Mouse (Mus musculus): ENCODE data around the gene Phb2. TPM values are rescaled to one million over a fixed set of nuclear protein-coding genes. Genes with fewer than 3 reads are reported as not detected.
"Not testable (repeated sequence)": the region's sequence is repeated elsewhere in the genome, so short reads cannot be mapped to it uniquely, and the experiment has no call there.

Phb2 gene
- total and polyA plus RNA-seq, 2 experiments from 2014 or later, result 200 to 271 TPM

DNA sequence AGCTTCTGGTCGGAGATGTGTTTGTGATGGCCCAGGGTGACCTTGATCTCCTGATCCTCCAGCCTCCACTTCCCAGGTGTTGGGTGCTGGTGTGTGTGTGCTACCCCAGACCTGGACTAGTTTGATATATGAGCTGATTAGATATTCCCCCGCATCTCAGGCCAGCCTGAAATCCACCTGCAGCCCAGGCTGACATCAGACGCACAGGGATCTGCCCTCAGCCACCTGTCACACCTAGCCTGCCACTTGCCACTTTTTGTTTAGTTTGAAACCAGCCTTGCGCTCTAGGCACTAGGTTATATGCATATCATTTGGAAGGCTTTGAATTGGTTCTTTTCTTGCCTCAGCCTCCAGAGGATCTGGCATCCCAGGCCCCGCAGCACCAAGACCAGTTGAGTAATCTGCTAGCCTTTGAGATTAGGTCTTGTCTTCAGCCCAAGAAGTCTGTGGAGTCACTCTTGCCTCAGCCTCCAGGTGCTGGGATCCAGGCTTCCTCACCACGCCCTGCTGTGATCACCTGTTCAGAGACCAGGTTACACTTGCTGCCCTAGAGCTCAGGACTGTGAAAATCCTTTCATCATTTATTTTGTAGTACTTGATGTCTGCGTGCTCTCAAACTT lies 41.7 kb upstream of the Phb2 start:
- Histone ChIP-seq H3K27me3 (ENCODE audit: insufficient read depth, low read length) (no peaks in the 10 kb centered on the region), H3K36me3 (ENCODE audit: insufficient read depth) (no peaks in the 10 kb centered on the region; the same call in 1 of the 2 replicates), H3K4me1 (ENCODE audit: insufficient read depth) (no peaks in the 10 kb centered on the region), H3K9me3 (ENCODE audit: low read length) (no peaks in the 10 kb centered on the region), H3K27ac (ENCODE audit: low read depth, low read length) (no peak overlapping the region), H3K4me3 (ENCODE audit: low read depth, low read length) (no peak overlapping the region), H3K9ac (no peak overlapping the region), H3K4me2 (ENCODE audit: low read depth) (no peak overlapping the region)
- DNase-seq (no peak), ATAC-seq (no peak)
- no peak for TF ChIP-seq CTCF (IDR thresholded peaks at IDR 0.05; ENCODE audit: low read depth)
- WGBS, result 91% methylated on average over 7 of the region's 7 CpGs

DNA sequence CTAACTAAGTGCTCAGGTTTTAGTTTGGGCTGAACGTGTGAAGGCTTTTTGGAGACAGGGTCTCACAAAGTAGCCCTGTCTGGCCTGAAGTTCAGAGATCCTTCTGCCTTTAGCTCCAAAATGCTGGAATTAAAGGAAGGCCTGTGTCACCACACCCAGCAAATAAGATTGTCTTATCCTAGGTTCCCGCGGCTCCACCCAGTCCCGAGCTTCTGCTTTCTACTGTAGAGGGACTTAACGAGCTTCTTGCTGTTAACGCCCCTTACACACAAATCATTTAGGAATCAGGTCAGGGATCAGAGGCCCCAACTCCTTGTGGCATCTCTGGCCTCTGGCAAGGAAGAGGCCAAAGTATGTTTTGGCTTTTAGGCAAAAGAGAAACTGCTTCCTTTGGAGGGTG lies 40.0 kb upstream of the Phb2 start:
- H3K9ac ChIP-seq, result no peak overlapping the region
- H3K9me3 ChIP-seq (ENCODE audit: low read length), result no peaks in the 10 kb centered on the region
- TF ChIP-seq CTCF (IDR thresholded peaks at IDR 0.05; ENCODE audit: low read depth), result no peak
- no peak overlapping the region for H3K4me3 ChIP-seq (ENCODE audit: low read depth, low read length)
- H3K27ac ChIP-seq (ENCODE audit: low read depth, low read length), result no peak overlapping the region
- no peak for DNase-seq
- no peaks in the 10 kb centered on the region for H3K27me3 ChIP-seq (ENCODE audit: insufficient read depth, low read length)
- 49% methylated on average over 6 of the region's 6 CpGs for WGBS
- no peak overlapping the region for H3K4me2 ChIP-seq (ENCODE audit: low read depth)
- no peaks in the 10 kb centered on the region for H3K4me1 ChIP-seq (ENCODE audit: insufficient read depth)
- no peak for ATAC-seq
- H3K36me3 ChIP-seq (ENCODE audit: insufficient read depth), result no peaks in the 10 kb centered on the region; the same call in 1 of the 2 replicates

DNA sequence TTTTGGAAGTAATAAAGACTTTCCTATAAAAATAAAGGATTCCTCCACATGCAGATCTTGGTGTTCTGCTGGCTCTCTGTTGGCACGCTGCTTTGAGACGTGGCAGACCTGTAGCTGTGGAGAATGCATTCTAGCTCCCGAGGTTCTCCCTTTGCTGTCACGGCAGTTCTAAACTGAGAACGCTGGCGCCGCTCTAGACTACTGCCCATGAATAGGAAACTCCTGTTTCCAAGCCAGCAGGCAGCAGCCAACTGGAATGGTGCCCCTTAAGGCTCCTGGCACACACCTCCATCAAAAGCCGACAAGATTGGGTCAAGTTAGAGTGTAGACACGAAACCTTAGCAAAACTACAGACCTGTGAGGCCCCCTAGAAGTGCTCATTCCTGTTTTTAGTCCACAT lies 38.5 kb upstream of the Phb2 start:
- no peak for DNase-seq
- no peak for TF ChIP-seq CTCF (IDR thresholded peaks at IDR 0.05; ENCODE audit: low read depth)
- Histone ChIP-seq H3K9ac (no peak overlapping the region), H3K27ac (ENCODE audit: low read depth, low read length) (no peak overlapping the region), H3K4me1 (ENCODE audit: insufficient read depth) (no peaks in the 10 kb centered on the region), H3K4me3 (ENCODE audit: low read depth, low read length) (no peak overlapping the region), H3K27me3 (ENCODE audit: insufficient read depth, low read length) (no peaks in the 10 kb centered on the region), H3K36me3 (ENCODE audit: insufficient read depth) (no peaks in the 10 kb centered on the region; the same call in 1 of the 2 replicates), H3K4me2 (ENCODE audit: low read depth) (no peak overlapping the region), H3K9me3 (ENCODE audit: low read length) (no peaks in the 10 kb centered on the region)
- WGBS, result 73% methylated on average over 9 of the region's 9 CpGs
- ATAC-seq, result no peak

DNA sequence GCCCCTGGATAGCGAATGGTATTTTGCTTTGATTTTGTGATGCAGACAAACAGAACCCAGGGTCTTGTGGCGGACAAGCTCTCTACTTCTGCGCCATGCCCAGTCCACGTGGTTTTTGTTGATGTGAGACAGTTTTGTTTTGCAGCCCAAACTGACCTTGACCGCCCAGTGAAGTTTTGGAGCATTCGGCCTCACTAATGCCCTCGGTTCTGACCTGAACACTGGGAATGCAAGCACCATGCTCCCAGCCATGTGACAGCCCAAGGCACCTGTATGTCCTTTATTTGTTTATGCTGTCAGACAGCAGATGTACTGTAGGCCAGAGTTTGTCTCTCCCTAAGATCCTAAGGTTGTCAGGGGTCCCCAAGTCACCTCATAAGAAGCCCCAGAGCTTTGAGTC lies 37.5 kb upstream of the Phb2 start:
- Histone ChIP-seq H3K9me3 (ENCODE audit: low read length) (no peaks in the 10 kb centered on the region), H3K4me1 (ENCODE audit: insufficient read depth) (no peaks in the 10 kb centered on the region), H3K4me3 (ENCODE audit: low read depth, low read length) (no peak overlapping the region), H3K4me2 (ENCODE audit: low read depth) (no peak overlapping the region), H3K27me3 (ENCODE audit: insufficient read depth, low read length) (no peaks in the 10 kb centered on the region), H3K27ac (ENCODE audit: low read depth, low read length) (no peak overlapping the region), H3K9ac (no peak overlapping the region), H3K36me3 (ENCODE audit: insufficient read depth) (no peaks in the 10 kb centered on the region; the same call in 1 of the 2 replicates)
- no peak for DNase-seq
- ATAC-seq, result no peak
- 98% methylated on average over 7 of the region's 7 CpGs for WGBS
- TF ChIP-seq CTCF (IDR thresholded peaks at IDR 0.05; ENCODE audit: low read depth), result no peak

DNA sequence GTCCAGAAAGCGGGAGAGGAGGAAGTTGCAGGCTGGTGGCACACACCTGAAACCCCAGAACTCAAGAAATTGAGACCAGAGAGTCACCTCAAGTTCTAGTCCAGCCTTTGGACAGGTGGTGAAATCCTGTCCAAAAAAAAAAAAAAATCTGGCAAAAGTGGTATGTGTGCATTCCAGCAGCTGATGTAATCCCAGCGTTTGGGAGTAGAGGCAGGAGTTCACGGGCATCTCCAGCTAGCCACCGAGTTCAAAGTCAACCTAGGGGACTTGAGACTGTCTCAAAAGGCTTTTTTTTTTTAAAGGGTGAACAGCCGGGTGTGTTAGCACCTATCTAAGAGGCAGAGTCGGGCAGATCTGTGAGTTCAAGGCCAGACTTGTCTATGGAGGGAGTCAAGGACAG lies 36.0 kb upstream of the Phb2 start:
- Histone ChIP-seq H3K9me3 (ENCODE audit: low read length) (no peaks in the 10 kb centered on the region), H3K36me3 (ENCODE audit: insufficient read depth) (no peaks in the 10 kb centered on the region; the same call in 1 of the 2 replicates), H3K9ac (no peak overlapping the region), H3K4me1 (ENCODE audit: insufficient read depth) (no peaks in the 10 kb centered on the region), H3K27ac (ENCODE audit: low read depth, low read length) (no peak overlapping the region), H3K4me3 (ENCODE audit: low read depth, low read length) (no peak overlapping the region), H3K4me2 (ENCODE audit: low read depth) (no peak overlapping the region), H3K27me3 (ENCODE audit: insufficient read depth, low read length) (no peaks in the 10 kb centered on the region)
- DNase-seq (no peak), ATAC-seq (no peak)
- WGBS, result 87% methylated on average over 6 of the region's 6 CpGs
- no peak for TF ChIP-seq CTCF (IDR thresholded peaks at IDR 0.05; ENCODE audit: low read depth)

DNA sequence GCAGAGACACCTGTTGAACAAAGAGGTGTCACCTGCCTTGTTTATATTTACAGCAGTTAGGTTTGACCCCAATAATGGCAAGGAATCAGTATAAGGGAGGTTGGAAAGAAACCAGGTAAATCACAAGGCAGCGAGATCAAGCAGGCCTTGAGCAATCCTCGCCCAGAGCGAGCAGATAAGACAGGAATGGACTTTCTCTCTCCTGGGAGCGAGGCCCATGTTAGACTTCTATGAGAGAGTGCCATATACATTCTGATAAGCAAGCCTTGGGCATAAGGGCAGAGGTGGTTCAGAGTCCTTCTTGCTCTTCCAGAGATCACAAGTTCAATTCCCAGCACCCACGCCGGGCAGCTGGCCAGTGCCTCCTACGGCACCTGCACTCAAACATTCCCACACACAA lies 33.4 kb upstream of the Phb2 start:
- H3K4me2 ChIP-seq (ENCODE audit: low read depth), result no peak overlapping the region
- H3K27me3 ChIP-seq (ENCODE audit: insufficient read depth, low read length), result no peaks in the 10 kb centered on the region
- no peaks in the 10 kb centered on the region for H3K4me1 ChIP-seq (ENCODE audit: insufficient read depth)
- WGBS, result 92% methylated on average over 7 of the region's 7 CpGs
- H3K27ac ChIP-seq (ENCODE audit: low read depth, low read length), result no peak overlapping the region
- H3K9me3 ChIP-seq (ENCODE audit: low read length), result no peaks in the 10 kb centered on the region
- H3K9ac ChIP-seq, result no peak overlapping the region
- TF ChIP-seq CTCF (IDR thresholded peaks at IDR 0.05; ENCODE audit: low read depth), result no peak
- H3K36me3 ChIP-seq (ENCODE audit: insufficient read depth), result no peaks in the 10 kb centered on the region; the same call in 1 of the 2 replicates
- no peak for ATAC-seq
- H3K4me3 ChIP-seq (ENCODE audit: low read depth, low read length), result no peak overlapping the region
- DNase-seq, result no peak

DNA sequence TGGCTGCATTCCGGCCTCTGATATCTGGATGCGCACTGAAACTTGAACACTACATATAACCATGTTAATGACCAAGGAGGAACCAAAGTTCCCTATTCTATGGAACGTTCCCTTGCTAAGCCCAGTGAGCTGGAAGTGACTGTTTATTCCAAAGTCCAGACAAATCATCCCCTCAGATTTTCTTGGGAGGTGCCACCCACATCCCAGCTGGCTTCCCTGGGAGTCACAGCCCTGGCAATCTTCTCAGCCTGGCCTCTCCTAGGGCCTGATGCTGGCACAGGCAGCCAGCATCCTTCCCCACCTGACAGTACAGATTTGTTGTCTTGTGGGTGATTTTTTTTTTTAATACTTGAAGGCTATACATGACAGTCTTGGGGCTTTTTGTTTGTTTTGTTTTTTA lies 32.6 kb upstream of the Phb2 start:
- no peak overlapping the region for H3K4me3 ChIP-seq (ENCODE audit: low read depth, low read length)
- no peak for DNase-seq
- no peak overlapping the region for H3K27ac ChIP-seq (ENCODE audit: low read depth, low read length)
- no peaks in the 10 kb centered on the region; the same call in 1 of the 2 replicates for H3K36me3 ChIP-seq (ENCODE audit: insufficient read depth)
- no peak for ATAC-seq
- no peaks in the 10 kb centered on the region for H3K9me3 ChIP-seq (ENCODE audit: low read length)
- TF ChIP-seq CTCF (IDR thresholded peaks at IDR 0.05; ENCODE audit: low read depth), result no peak
- no peaks in the 10 kb centered on the region for H3K27me3 ChIP-seq (ENCODE audit: insufficient read depth, low read length)
- H3K4me1 ChIP-seq (ENCODE audit: insufficient read depth), result no peaks in the 10 kb centered on the region
- 91% methylated on average over 3 of the region's 3 CpGs for WGBS
- no peak overlapping the region for H3K4me2 ChIP-seq (ENCODE audit: low read depth)
- H3K9ac ChIP-seq, result no peak overlapping the region

DNA sequence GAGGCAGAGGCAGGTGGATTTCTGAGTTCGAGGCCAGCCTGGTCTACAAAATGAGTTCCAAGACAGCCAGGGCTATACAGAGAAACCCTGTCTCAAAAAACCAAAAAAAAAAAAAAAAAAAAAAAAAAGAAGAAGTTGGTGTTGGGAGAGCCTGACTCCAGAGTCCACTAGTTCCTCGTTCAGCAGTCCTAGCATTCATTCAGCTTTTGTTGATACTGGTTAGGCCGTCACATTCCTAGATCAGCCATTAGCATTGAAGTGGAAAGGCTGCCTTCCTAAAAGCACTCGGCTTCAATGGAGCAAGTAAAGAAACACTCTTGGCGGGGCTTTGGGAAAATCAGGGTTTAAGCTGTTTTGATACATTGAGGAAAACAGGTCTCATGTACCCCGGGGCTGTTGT lies 29.8 kb upstream of the Phb2 start:
- H3K4me1 ChIP-seq (ENCODE audit: insufficient read depth); H3K36me3 ChIP-seq (ENCODE audit: insufficient read depth); H3K27ac ChIP-seq (ENCODE audit: low read depth, low read length); ATAC-seq; DNase-seq; H3K4me3 ChIP-seq (ENCODE audit: low read depth, low read length); H3K9ac ChIP-seq; H3K9me3 ChIP-seq (ENCODE audit: low read length); H3K27me3 ChIP-seq (ENCODE audit: insufficient read depth, low read length); H3K4me2 ChIP-seq (ENCODE audit: low read depth): not testable (repeated sequence)
- WGBS, result 35% methylated on average over 6 of the region's 6 CpGs
